Mouse (Mus musculus): ENCODE measurements around the gene Ccni.

DNA sequence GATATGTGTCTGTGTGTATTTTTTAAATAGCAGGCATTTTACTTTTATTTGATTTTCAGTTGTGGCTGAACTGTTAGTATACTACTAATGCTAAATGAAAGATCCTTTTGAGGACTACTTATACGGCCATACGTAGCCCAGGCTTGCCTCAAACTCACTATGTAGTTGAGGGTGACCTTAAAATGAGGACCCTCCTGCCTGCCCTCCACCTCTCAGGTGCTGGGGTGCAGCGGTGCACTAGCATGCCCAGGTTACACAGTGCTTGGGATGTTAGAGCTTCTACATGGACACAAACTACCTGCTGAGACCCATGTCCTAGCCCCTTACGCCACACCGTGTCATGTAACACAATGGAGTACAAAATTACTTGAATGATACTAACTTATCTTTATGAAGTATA, 15.9 kb downstream of the Ccni start:
- no peak for TF ChIP-seq POLR2A (IDR thresholded peaks at IDR 0.05; ENCODE audit: insufficient read depth, low read length)
- TF ChIP-seq EP300 (IDR thresholded peaks at IDR 0.05; ENCODE audit: insufficient read depth, low read depth, low read length), result no peak
